Mouse (Mus musculus) stomach, embryonic 15.5 days (tissue): ENCODE data around the gene Ppp1r15b. TPM values are rescaled to one million over a fixed set of nuclear protein-coding genes. Genes with fewer than 3 reads are reported as not detected.

ENCODE experiments used
- ATAC-seq: fragments of 200-750 bp; cut with Nextera tagmentation; 2 replicates; pipeline ENCODE4 v1.8.0; 2017; ENCODE audit warnings: low read depth, moderate number of reproducible peaks, moderate TSS enrichment; ENCODE audit not compliant: insufficient read depth, low FRiP score
- H3K27ac ChIP-seq: fragments of 300-500 bp; sonication (generic); 2 replicates; pipeline ENCODE4 v1.5.1; 2015; ENCODE audit warnings: mild to moderate bottlenecking, inconsistent platforms
- H3K27me3 ChIP-seq: fragments of 300-500 bp; sonication (generic); replicated peaks from 2 replicates; pipeline ENCODE4 v1.6.1; 2015; ENCODE audit warnings: inconsistent platforms
- H3K36me3 ChIP-seq: fragments of 300-500 bp; sonication (generic); 2 replicates; pipeline ENCODE4 v1.6.1; 2015; ENCODE audit warnings: inconsistent platforms
- H3K4me1 ChIP-seq: fragments of 300-500 bp; sonication (generic); 2 replicates; pipeline ENCODE4 v1.6.1; 2015; ENCODE audit warnings: inconsistent platforms
- H3K4me2 ChIP-seq: fragments of 300-500 bp; sonication (generic); 2 replicates; pipeline ENCODE4 v1.6.1; 2015; ENCODE audit warnings: mild to moderate bottlenecking, inconsistent platforms
- H3K4me3 ChIP-seq: fragments of 300-500 bp; sonication (generic); replicated peaks from 2 replicates; pipeline ENCODE4 v1.5.1; 2015; ENCODE audit warnings: inconsistent platforms
- H3K9ac ChIP-seq: fragments of 300-500 bp; sonication (generic); 2 replicates; pipeline ENCODE4 v1.6.1; 2015; ENCODE audit warnings: inconsistent platforms
- H3K9me3 ChIP-seq: fragments of 300-500 bp; sonication (generic); 2 replicates; pipeline ENCODE4 v1.6.1; 2016; ENCODE audit warnings: inconsistent platforms
- WGBS: fragments of 180-500 bp; shearing (Covaris S2); methylation state at CpG from one replicate; pipeline ENCODE4 v1.1.7; 2015; 5-methylcytosine and 5-hydroxymethylcytosine counted together
- polyA plus RNA-seq: library from polyadenylated mRNA; unstranded; fragments of >200 nt; fragmentation: Nextera tagmentation; extraction: Ambion mirVana; gene quantifications from 2 replicates; pipeline ENCODE4 v1.2.1, GENCODE M21; 2015

Gene Ppp1r15b
- polyA plus RNA-seq, 1 experiment from 2014 or later = 39.3 TPM

DNA sequence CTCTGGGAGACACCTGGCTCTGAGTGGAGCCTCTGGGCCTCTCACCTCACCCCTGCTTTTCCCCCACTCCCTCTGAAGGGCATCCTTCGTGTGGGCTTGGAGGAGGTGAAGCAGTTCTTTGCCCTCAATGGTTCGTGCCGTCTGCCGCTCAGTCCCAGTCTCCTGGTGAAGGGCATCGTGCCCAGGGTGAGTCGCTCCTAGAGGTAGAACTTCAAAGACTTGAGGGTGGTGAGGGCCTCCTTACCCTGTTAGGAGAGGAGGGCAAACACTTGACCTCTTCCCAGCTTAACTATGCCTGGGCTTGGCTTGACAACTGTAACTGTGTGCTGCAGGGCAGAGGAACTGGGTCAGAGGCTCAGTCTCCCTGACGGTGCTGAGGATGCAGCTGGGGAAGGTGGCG, 39.5 kb upstream of the Ppp1r15b start:
- no peaks in the 10 kb centered on the region for H3K27me3 ChIP-seq
- H3K4me2 ChIP-seq = no peak overlapping the region
- H3K9me3 ChIP-seq = no peaks in the 10 kb centered on the region
- H3K9ac ChIP-seq = no peak overlapping the region
- H3K4me1 ChIP-seq = peaks cover 9% of the 10 kb centered on the region
- H3K27ac ChIP-seq = peak overlapping the region; percentile 37
- ATAC-seq = no peak
- H3K36me3 ChIP-seq = peaks cover 11% of the 10 kb centered on the region; the same call in 1 of the 2 replicates
- no peak overlapping the region for H3K4me3 ChIP-seq
- 69% methylated on average over 8 of the region's 8 CpGs for WGBS

DNA sequence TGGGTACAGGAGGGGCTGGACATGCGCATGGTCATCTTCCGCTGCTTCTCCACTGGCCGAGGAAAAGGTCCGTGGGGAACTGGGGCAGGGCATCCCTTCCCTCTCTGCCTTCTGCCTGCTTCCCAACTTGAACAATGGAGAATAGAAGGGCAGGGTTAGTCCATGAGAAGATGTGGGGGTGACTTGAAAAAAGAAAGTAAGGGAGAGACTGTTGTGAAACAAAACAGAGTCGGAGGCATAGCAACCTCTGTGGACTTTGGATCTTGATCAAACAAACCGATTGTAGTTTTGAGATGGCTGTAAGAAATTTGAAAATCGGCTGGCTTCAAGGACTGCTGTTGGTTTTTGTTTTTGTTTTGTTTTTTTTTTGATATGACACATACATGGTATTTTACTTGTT, 37.2 kb upstream of the Ppp1r15b start:
- H3K4me2 ChIP-seq = no peak overlapping the region
- H3K9ac ChIP-seq = no peak overlapping the region
- peaks cover 5% of the 10 kb centered on the region; the same call in 1 of the 2 replicates for H3K4me1 ChIP-seq
- no peak overlapping the region for H3K27ac ChIP-seq
- peaks cover 15% of the 10 kb centered on the region; the same call in 1 of the 2 replicates for H3K36me3 ChIP-seq
- ATAC-seq = no peak
- H3K9me3 ChIP-seq = no peaks in the 10 kb centered on the region
- no peaks in the 10 kb centered on the region for H3K27me3 ChIP-seq
- WGBS = 76% methylated on average over 7 of the region's 7 CpGs
- no peak overlapping the region for H3K4me3 ChIP-seq

DNA sequence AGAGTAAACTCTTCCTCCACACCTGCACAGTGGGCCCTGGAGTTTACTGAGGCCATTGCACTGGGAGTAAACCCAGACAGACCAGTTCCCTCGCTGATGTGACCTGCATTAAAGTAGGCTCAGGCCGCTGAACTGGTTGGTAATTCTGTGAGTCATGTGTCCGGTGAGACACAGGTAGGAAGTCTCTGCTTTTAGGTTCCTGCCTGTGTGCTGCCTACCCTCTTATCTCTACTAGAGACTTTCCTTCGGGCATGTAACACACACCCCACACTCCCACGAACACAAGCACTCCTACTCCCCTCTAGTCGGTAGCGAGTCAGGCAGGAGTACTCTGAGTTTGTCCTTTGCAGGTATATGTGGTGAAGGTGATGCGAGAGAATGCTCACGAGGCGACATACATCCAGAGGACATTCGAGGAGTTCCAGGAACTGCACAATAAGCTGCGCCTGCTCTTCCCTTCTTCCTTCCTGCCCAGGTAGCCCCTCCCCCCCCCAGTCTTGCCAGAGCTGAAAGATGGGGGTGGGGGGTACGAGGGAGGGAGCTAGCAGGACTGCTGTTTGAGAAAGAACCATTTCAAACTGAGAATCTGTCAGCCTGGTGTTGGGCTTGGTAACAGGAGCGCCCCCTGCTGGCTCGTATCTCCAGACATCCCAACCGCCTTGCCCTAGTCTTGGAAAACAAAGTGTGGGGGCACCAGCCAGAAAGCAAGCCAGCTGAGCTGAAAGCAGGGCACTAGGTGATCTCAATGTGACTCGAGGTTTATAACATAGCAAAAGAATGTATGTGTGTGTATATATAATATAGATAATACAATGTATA, 29.8 kb upstream of the Ppp1r15b start:
- H3K9me3 ChIP-seq = no peaks in the 10 kb centered on the region
- peak overlapping the region; percentile 0; the same call in 1 of the 2 replicates for H3K27ac ChIP-seq
- peaks cover 5% of the 10 kb centered on the region for H3K4me1 ChIP-seq
- H3K36me3 ChIP-seq = peaks cover 27% of the 10 kb centered on the region
- no peak overlapping the region for H3K4me3 ChIP-seq
- ATAC-seq = peak; percentile 59; the same call in 1 of the 2 replicates
- no peak overlapping the region for H3K9ac ChIP-seq
- 44% methylated on average over 17 of the region's 17 CpGs for WGBS
- no peak overlapping the region for H3K4me2 ChIP-seq
- H3K27me3 ChIP-seq = no peaks in the 10 kb centered on the region

GRCm38 (mm10) chr1:133102108-133102507, 28.8 kb upstream of the Ppp1r15b start:
- H3K36me3 ChIP-seq = peaks cover 24% of the 10 kb centered on the region
- H3K4me2 ChIP-seq = no peak overlapping the region
- ATAC-seq = no peak
- H3K9ac ChIP-seq = no peak overlapping the region
- no peak overlapping the region for H3K4me3 ChIP-seq
- no peaks in the 10 kb centered on the region for H3K9me3 ChIP-seq
- no peaks in the 10 kb centered on the region for H3K27me3 ChIP-seq
- H3K4me1 ChIP-seq = peaks cover 5% of the 10 kb centered on the region
- 85% methylated on average over 5 of the region's 5 CpGs for WGBS
- no peak overlapping the region for H3K27ac ChIP-seq

DNA sequence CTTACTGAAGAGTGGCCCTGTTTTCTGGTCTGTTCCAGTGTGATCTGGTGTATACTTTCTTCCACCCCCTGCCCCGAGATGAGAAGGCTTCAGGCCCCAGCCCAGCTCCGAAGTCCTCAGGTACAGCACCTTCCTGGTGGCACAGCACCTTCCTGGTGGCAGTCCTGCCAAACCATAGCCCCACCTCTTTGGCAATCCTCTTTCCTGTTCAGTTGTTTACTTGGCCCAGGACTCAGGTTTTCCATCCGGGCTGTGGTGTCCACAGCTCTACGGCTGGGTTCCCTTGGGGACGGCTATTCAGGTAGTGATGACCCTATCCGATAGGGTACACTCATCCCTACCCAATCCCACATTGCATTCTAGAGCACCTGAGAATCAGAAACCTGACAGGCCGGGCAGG, 27.6 kb upstream of the Ppp1r15b start:
- no peak for ATAC-seq

DNA sequence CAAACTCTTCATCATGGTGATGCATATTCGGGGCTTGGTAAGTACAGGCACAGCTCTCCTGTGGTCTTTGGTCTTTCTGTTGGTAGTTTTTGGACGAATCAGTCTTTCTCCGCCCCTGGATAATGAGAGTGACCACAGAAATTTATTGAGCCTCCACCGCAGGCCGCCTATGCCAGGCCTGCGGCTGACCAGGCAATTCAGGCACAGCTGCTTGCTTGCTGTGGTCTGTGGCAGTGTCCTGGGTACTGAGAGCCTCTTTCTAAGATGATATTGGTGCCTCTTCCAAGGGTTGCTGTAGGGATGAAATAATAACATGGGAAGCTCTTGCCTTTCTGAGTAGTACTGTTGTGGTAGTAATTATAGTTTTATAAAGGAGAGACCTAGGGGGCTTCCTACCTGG, 27.1 kb upstream of the Ppp1r15b start:
- Histone ChIP-seq H3K4me2 (no peak overlapping the region), H3K27ac (no peak overlapping the region), H3K27me3 (no peaks in the 10 kb centered on the region), H3K9ac (no peak overlapping the region), H3K4me1 (peaks cover 5% of the 10 kb centered on the region), H3K4me3 (no peak overlapping the region), H3K9me3 (no peaks in the 10 kb centered on the region), H3K36me3 (peaks cover 22% of the 10 kb centered on the region)
- WGBS = 93% methylated on average over 6 of the region's 6 CpGs
- ATAC-seq = no peak

More for the DNA sequence above, 27.6 kb upstream of the Ppp1r15b start:
- H3K27me3 ChIP-seq = no peaks in the 10 kb centered on the region
- no peak overlapping the region for H3K9ac ChIP-seq
- H3K4me1 ChIP-seq = peaks cover 5% of the 10 kb centered on the region
- no peaks in the 10 kb centered on the region for H3K9me3 ChIP-seq
- H3K4me3 ChIP-seq = no peak overlapping the region
- peaks cover 27% of the 10 kb centered on the region for H3K36me3 ChIP-seq
- H3K27ac ChIP-seq = no peak overlapping the region
- 92% methylated on average over 7 of the region's 7 CpGs for WGBS
- H3K4me2 ChIP-seq = no peak overlapping the region

GRCm38 (mm10) chr1:133116108-133116507, 14.8 kb upstream of the Ppp1r15b start:
- Histone ChIP-seq H3K4me3 (no peak overlapping the region), H3K9me3 (no peaks in the 10 kb centered on the region), H3K27ac (no peak overlapping the region), H3K36me3 (no peaks in the 10 kb centered on the region), H3K27me3 (no peaks in the 10 kb centered on the region), H3K4me2 (no peak overlapping the region), H3K9ac (no peak overlapping the region), H3K4me1 (peaks cover 9% of the 10 kb centered on the region; the same call in 1 of the 2 replicates)
- ATAC-seq = no peak
- 87% methylated on average over 4 of the region's 4 CpGs for WGBS

DNA sequence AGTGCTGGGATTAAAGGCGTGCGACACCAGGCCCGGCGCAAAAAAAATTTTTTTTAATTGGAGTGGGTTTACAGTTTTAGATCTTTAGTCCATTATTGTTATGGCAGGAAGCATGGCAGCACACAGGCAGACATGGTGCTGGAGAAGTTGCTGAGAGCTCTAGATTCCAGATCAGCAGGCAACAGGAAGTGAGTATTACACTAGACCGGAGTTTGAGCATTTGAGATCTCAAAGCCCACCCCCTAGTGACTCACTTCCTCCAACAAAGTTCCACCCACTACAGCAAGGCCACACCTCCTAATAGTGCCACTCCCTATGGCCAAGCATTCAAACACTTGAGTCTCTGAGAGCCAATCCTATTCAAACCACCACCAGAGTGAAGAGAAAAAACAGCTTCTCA, 12.8 kb upstream of the Ppp1r15b start:
- H3K36me3 ChIP-seq = no peaks in the 10 kb centered on the region
- no peak for ATAC-seq
- no peak overlapping the region for H3K4me3 ChIP-seq
- H3K9me3 ChIP-seq = no peaks in the 10 kb centered on the region
- peaks cover 14% of the 10 kb centered on the region; the same call in 1 of the 2 replicates for H3K4me1 ChIP-seq
- H3K9ac ChIP-seq = no peak overlapping the region
- WGBS = 88% methylated on average over 5 of the region's 5 CpGs
- H3K27me3 ChIP-seq = no peaks in the 10 kb centered on the region
- H3K27ac ChIP-seq = no peak overlapping the region
- no peak overlapping the region for H3K4me2 ChIP-seq

DNA sequence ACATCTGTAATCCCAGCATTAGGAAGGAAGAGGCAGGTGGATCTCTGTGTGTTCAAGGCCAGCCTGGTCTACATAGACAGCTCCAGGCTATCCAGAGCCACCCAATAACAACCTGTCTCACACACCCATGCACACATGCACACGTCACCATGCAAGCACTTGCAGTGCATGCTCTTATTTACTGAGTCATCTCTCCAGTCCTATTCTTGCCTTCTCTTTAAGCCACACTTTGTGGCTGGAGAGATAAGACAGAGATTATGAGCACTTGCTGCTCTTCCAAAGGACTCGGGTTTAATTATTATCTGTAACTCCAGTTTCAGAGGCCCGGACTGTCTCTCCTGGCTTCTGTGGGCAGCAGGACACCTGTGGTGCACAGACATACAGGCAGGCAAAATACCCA, 12.1 kb upstream of the Ppp1r15b start:
- Histone ChIP-seq H3K27ac (no peak overlapping the region; the same call in 1 of the 2 replicates), H3K9ac (no peak overlapping the region), H3K4me2 (no peak overlapping the region), H3K9me3 (no peaks in the 10 kb centered on the region), H3K27me3 (no peaks in the 10 kb centered on the region), H3K4me1 (peaks cover 14% of the 10 kb centered on the region; the same call in 1 of the 2 replicates), H3K36me3 (no peaks in the 10 kb centered on the region), H3K4me3 (no peak overlapping the region)
- WGBS = 71% methylated on average over 3 of the region's 3 CpGs
- ATAC-seq = peak; percentile 73

DNA sequence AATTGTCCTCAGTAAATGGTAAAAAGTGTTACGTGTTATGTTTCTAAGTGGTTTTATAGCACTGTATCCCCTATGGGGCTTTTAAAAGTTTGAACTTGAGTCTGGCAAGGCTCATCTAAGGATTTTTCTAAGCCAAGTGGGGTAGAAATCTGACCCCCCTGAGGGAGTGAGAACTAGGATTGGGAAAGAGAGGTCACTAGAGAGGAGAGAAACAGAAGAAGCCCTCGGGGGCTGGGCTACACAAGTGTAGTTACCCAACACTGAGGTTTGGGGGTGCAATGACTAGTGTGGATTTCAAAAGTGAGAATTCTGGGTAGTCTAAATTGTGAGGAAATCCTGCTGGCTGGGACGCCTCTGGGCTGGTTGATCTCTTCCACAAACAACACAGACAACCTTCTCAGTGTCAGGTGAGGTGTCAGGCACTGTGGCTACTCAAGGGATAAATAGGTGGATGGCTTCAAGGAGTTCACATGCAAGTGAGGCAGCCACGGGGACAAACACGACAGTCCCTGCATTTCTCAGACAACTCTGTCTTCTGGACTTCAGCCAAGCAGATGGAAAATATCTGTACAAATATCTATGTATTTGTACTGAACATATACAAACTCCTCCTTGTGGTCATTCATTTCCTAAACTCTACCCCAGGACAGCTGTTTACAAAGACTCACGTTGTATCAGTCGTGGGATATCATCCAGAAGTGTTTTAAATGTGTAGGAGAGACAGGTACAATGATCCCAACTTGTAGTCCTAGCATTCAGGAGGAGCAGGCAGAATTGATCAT, 10.8 kb upstream of the Ppp1r15b start:
- ATAC-seq = peak; percentile 41; the same call in 1 of the 2 replicates
- Histone ChIP-seq H3K4me1 (peaks cover 14% of the 10 kb centered on the region; the same call in 1 of the 2 replicates), H3K9ac (no peak overlapping the region), H3K27me3 (no peaks in the 10 kb centered on the region), H3K4me3 (no peak overlapping the region), H3K36me3 (no peaks in the 10 kb centered on the region), H3K27ac (peak overlapping the region; percentile 66; the same call in 1 of the 2 replicates), H3K9me3 (no peaks in the 10 kb centered on the region), H3K4me2 (peak overlapping the region; percentile 6; the same call in 1 of the 2 replicates)
- WGBS = 34% methylated on average over 7 of the region's 7 CpGs

GRCm38 (mm10) chr1:133121246-133121645, 9.7 kb upstream of the Ppp1r15b start:
- H3K36me3 ChIP-seq = no peaks in the 10 kb centered on the region
- no peaks in the 10 kb centered on the region for H3K9me3 ChIP-seq
- H3K27me3 ChIP-seq = no peaks in the 10 kb centered on the region
- no peak overlapping the region for H3K27ac ChIP-seq
- H3K9ac ChIP-seq = no peak overlapping the region
- peaks cover 14% of the 10 kb centered on the region; the same call in 1 of the 2 replicates for H3K4me1 ChIP-seq
- no peak for ATAC-seq
- WGBS = 52% methylated on average over 6 of the region's 6 CpGs
- no peak overlapping the region for H3K4me3 ChIP-seq
- H3K4me2 ChIP-seq = no peak overlapping the region

- no peak overlapping the region for H3K27ac ChIP-seq
- H3K9me3 ChIP-seq = no peaks in the 10 kb centered on the region
- no peak overlapping the region for H3K9ac ChIP-seq
- H3K4me3 ChIP-seq = no peak overlapping the region
- no peak for ATAC-seq
- WGBS = 71% methylated on average over 6 of the region's 6 CpGs
- peaks cover 11% of the 10 kb centered on the region; the same call in 1 of the 2 replicates for H3K4me1 ChIP-seq
- H3K27me3 ChIP-seq = no peaks in the 10 kb centered on the region
- H3K4me2 ChIP-seq = no peak overlapping the region
- no peaks in the 10 kb centered on the region for H3K36me3 ChIP-seq
Measured at GRCm38 (mm10) chr1:133124137-133124536, 6.8 kb upstream of the Ppp1r15b start.
